Mouse (Mus musculus) erythroblast, embryonic 14.5 days (primary cell): ENCODE measurements around the gene Tas2r125. TPM values are rescaled to one million over a fixed set of nuclear protein-coding genes. Genes with fewer than 3 reads are reported as not detected.
"Not testable (repeated sequence)": the region's sequence is repeated elsewhere in the genome, so short reads cannot be mapped to it uniquely, and the experiment has no call there.

Experiments
- H3K27me3 ChIP-seq: 2 replicates; pipeline ENCODE4 v1.6.1; 2012; ENCODE audit warnings: inconsistent platforms; ENCODE audit not compliant: control insufficient read depth
- H3K36me3 ChIP-seq: 2 replicates; pipeline ENCODE4 v1.6.1; 2012; ENCODE audit warnings: mild to moderate bottlenecking, inconsistent platforms; ENCODE audit not compliant: control insufficient read depth
- H3K4me1 ChIP-seq: 2 replicates; pipeline ENCODE4 v1.6.1; 2012; ENCODE audit warnings: inconsistent platforms; ENCODE audit not compliant: control insufficient read depth
- H3K4me3 ChIP-seq: replicated peaks from 2 replicates; pipeline ENCODE3; 2012; ENCODE audit warnings: moderate library complexity, mild to moderate bottlenecking, inconsistent platforms
- H3K9me3 ChIP-seq: 2 replicates; pipeline ENCODE4 v1.6.1; 2012; ENCODE audit warnings: low read length, inconsistent platforms, mixed read lengths; ENCODE audit not compliant: control insufficient read depth
- GATA1 ChIP-seq: IDR thresholded peaks from 2 replicates; pipeline ENCODE4 v1.6.1; 2012; ENCODE audit warnings: low read length, inconsistent platforms, mixed read lengths
- TAL1 ChIP-seq: IDR thresholded peaks from 3 replicates; pipeline ENCODE4 v1.6.1; 2012; ENCODE audit warnings: low read length, inconsistent platforms, mixed read lengths
- polyA plus RNA-seq: library from polyadenylated mRNA; stranded (reverse); fragments of >175 nt; gene quantifications from 2 replicates; pipeline ENCODE4 v1.2.3, GENCODE M21; 2012

Gene Tas2r125
- polyA plus RNA-seq = not detected in 2 replicates

DNA sequence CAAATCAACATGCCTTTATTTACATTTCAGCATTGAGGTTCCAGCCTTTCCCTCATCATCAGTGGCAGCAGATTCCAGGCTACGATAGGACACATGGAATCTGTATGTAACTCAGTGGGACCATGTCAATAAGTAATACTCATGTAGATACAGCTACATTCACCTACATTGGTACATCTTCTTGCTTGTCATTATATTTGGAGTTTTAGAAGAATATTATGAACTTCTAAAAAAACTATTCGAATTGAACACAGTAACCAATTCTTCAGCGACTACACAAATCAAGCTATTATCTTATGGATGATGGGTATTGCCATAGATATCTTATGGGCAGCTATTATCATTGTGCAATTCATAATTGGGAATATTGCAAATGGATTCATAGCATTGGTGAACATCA lies at the start of gene Tas2r125:
Tas2r125 (plus strand) TSS at position 301 of the 400 bp plus-strand sequence.
- Histone ChIP-seq H3K9me3 (no peaks in the 10 kb centered on the region; the same call in 1 of the 2 replicates), H3K27me3 (no peaks in the 10 kb centered on the region), H3K4me3 (no peak within 1 kb of the TSS), H3K36me3 (no peaks in the 10 kb centered on the region), H3K4me1 (no peaks in the 10 kb centered on the region)
- no peak for TF ChIP-seq TAL1
- no peak for TF ChIP-seq GATA1

DNA sequence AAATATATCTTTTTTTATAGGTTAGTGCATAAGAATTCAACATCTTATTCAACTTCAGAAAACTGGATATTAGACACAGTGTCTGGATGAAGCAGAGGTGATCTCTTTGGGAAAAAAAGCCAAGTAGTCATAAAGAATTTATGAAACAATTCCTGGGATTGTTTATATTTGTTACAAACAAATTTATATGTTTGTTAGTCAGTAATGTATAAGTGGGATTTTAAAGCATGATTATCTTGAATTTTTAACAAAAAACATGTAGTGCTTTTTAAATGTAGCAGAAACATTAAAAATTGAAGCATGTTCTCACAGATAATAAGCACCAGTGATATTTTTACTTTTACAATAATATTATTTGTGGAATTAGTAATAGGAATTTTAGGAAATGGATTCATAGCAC lies 41.7 kb upstream of the Tas2r125 start, which contains the start of gene Tas2r110:
Tas2r110 (plus strand) TSS at position 301 of the 400 bp plus-strand sequence.
- Histone ChIP-seq H3K27me3 (no peaks in the 10 kb centered on the region), H3K9me3 (no peaks in the 10 kb centered on the region), H3K36me3 (no peaks in the 10 kb centered on the region), H3K4me3 (no peak within 1 kb of the TSS), H3K4me1 (no peaks in the 10 kb centered on the region)
- no peak for TF ChIP-seq GATA1
- no peak for TF ChIP-seq TAL1

GRCm38 (mm10) chr6:132892711-132893110 lies 16.7 kb upstream of the Tas2r125 start, which contains the start of gene Tas2r113:
Gene Tas2r113 (plus strand): TSS chr6:132893011.
- Histone ChIP-seq H3K27me3 (no peaks in the 10 kb centered on the region), H3K36me3 (no peaks in the 10 kb centered on the region), H3K9me3 (no peaks in the 10 kb centered on the region; the same call in 1 of the 2 replicates), H3K4me1 (no peaks in the 10 kb centered on the region), H3K4me3 (no peak within 1 kb of the TSS)
- no peak for TF ChIP-seq GATA1
- no peak for TF ChIP-seq TAL1

GRCm38 (mm10) chr6:132941376-132941775 lies 31.9 kb downstream of the Tas2r125 start:
- H3K4me3 ChIP-seq, H3K9me3 ChIP-seq, H3K36me3 ChIP-seq, H3K4me1 ChIP-seq, H3K27me3 ChIP-seq: not testable (repeated sequence)

DNA sequence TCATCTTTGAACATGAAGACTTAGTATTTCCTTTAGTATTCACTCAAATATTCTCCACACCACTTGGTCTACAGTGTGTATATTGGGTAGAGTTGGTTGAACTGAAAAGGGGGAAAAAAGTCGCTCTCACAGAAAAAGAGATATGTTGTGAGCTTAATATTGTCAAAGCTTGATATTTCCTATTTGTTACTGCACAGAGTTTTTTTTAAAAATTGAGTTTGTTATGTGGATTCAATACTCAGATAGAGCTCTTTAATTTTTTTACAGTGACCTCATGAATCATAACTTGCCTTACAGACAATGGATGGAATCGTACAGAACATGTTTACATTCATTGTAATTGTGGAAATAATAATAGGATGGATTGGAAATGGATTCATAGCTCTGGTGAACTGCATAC lies 41.4 kb downstream of the Tas2r125 start, which contains the start of gene Tas2r129:
Tas2r129 (plus strand) TSS at position 301 of the 400 bp plus-strand sequence.
- Histone ChIP-seq H3K27me3 (no peaks in the 10 kb centered on the region), H3K36me3 (no peaks in the 10 kb centered on the region), H3K4me1 (no peaks in the 10 kb centered on the region), H3K9me3 (peaks cover 3% of the 10 kb centered on the region), H3K4me3 (no peak within 1 kb of the TSS)
- no peak for TF ChIP-seq TAL1

GRCm38 (mm10) chr6:132957819-132958218 lies 48.4 kb downstream of the Tas2r125 start, which contains the start of gene Tas2r131:
Gene Tas2r131 (minus strand): TSS chr6:132957919.
- TF ChIP-seq GATA1 (no peak), TAL1 (no peak)

More at GRCm38 (mm10) chr6:132957819-132958218, 48.4 kb downstream of the Tas2r125 start, which contains the start of gene Tas2r131:
- Histone ChIP-seq H3K4me1 (no peaks in the 10 kb centered on the region), H3K4me3 (no peak within 1 kb of the TSS), H3K9me3 (no peaks in the 10 kb centered on the region), H3K27me3 (no peaks in the 10 kb centered on the region), H3K36me3 (no peaks in the 10 kb centered on the region)

Other genes with a start within 250 kb of the Tas2r125 start
- gene Tas2r121, start 208.6 kb upstream of the Tas2r125 start, polyA plus RNA-seq = not detected in 2 replicates
- not detected in 2 replicates for gene Tas2r122, start 197.7 kb upstream of the Tas2r125 start, polyA plus RNA-seq
- not detected in 2 replicates for gene Tas2r115, start 171.6 kb upstream of the Tas2r125 start, polyA plus RNA-seq
- gene Tas2r124, start 154.9 kb upstream of the Tas2r125 start, polyA plus RNA-seq = not detected in 2 replicates
- gene Tas2r102, start 147.5 kb upstream of the Tas2r125 start, polyA plus RNA-seq = not detected in 2 replicates
- not detected in 2 replicates for gene Tas2r136, start 131.5 kb upstream of the Tas2r125 start, polyA plus RNA-seq
- gene Tas2r117, start 106.8 kb upstream of the Tas2r125 start, polyA plus RNA-seq = not detected in 2 replicates
- not detected in 2 replicates for gene Tas2r123, start 62.5 kb upstream of the Tas2r125 start, polyA plus RNA-seq
- gene Tas2r116, start 54.2 kb upstream of the Tas2r125 start, polyA plus RNA-seq = not detected in 2 replicates
- not detected in 2 replicates for gene Tas2r110, start 41.6 kb upstream of the Tas2r125 start, polyA plus RNA-seq
- not detected in 2 replicates for gene Tas2r113, start 16.6 kb upstream of the Tas2r125 start, polyA plus RNA-seq
- not detected in 2 replicates for gene Tas2r129, start 41.5 kb downstream of the Tas2r125 start, polyA plus RNA-seq
- gene Tas2r131, start 48.3 kb downstream of the Tas2r125 start, polyA plus RNA-seq = not detected in 2 replicates
- gene Tas2r109, start 71.3 kb downstream of the Tas2r125 start, polyA plus RNA-seq = not detected in 2 replicates
- gene Tas2r103, start 127.5 kb downstream of the Tas2r125 start, polyA plus RNA-seq = not detected in 2 replicates
- not detected in 2 replicates for gene Tas2r140, start 146.2 kb downstream of the Tas2r125 start, polyA plus RNA-seq
- 0.34 and 0.82 TPM in 2 replicates for gene Smim10l1, start 195.3 kb downstream of the Tas2r125 start, polyA plus RNA-seq